Mouse (Mus musculus): ENCODE measurements around the gene Zfp512b. TPM values are rescaled to one million over a fixed set of nuclear protein-coding genes. Genes with fewer than 3 reads are reported as not detected.

The Zfp512b gene
- polyA plus RNA-seq (2015; fragmentation: Nextera tagmentation; extraction: Ambion mirVana) = 60.6 and 79.8 TPM in 2 replicates

GRCm38 (mm10) chr2:181592231-181593041 is at the start of gene Zfp512b:
TSS of gene Zfp512b (minus strand) at chr2:181592803.
- Histone ChIP-seq H3K27me3 (replicated peaks; ENCODE audit: control insufficient read depth, insufficient read depth, low read length) (no peaks in the 10 kb centered on the region), H3K27ac (ENCODE audit: low read length) (peak within 1 kb of the TSS; percentile 82), H3K9me3 (ENCODE audit: control insufficient read depth, low read length) (no peaks in the 10 kb centered on the region), H3K36me3 (ENCODE audit: control insufficient read depth, insufficient read depth) (peaks cover 14% of the 10 kb centered on the region), H3K4me3 (replicated peaks; ENCODE audit: low read length) (peak within 1 kb of the TSS; percentile 96), H3K4me1 (replicated peaks; ENCODE audit: control insufficient read depth, insufficient read depth, low read length) (peaks cover 23% of the 10 kb centered on the region), H3K9ac (replicated peaks; ENCODE audit: low read depth, low read length) (peak within 1 kb of the TSS; percentile 94), H3K4me2 (ENCODE audit: low read length) (peak within 1 kb of the TSS; percentile 62)
- ATAC-seq = peak; percentile 83
- WGBS = under 1% methylated on average over 80 of the region's 97 CpGs

DNA sequence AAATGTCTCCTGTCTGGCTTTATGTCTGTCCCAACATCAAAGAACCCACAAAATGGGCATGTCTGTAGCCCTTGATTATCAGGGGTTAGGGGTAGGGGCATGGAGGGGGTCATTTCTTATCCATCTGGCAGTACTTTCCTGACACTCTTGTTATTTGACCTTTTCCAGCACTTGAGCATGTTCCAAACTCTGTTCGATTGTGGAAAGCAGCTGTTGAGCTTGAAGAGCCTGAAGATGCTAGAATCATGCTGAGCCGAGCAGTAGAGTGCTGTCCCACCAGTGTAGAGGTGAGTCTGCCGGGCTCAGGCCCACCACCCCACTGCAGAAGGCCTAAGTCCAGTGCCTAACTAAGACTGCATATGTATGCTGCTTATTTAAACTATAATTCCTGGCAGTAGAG is 43.3 kb upstream of the Zfp512b start:
- no peak for ATAC-seq
- Histone ChIP-seq H3K9me3 (ENCODE audit: control insufficient read depth, low read length) (no peaks in the 10 kb centered on the region), H3K27ac (ENCODE audit: low read length) (no peak overlapping the region), H3K4me1 (replicated peaks; ENCODE audit: control insufficient read depth, insufficient read depth, low read length) (no peaks in the 10 kb centered on the region), H3K9ac (replicated peaks; ENCODE audit: low read depth, low read length) (no peak overlapping the region), H3K4me3 (replicated peaks; ENCODE audit: low read length) (no peak overlapping the region), H3K36me3 (ENCODE audit: control insufficient read depth, insufficient read depth) (peaks cover 36% of the 10 kb centered on the region), H3K4me2 (ENCODE audit: low read length) (no peak overlapping the region), H3K27me3 (replicated peaks; ENCODE audit: control insufficient read depth, insufficient read depth, low read length) (no peaks in the 10 kb centered on the region)
- 94% methylated on average over 3 of the region's 3 CpGs for WGBS

DNA sequence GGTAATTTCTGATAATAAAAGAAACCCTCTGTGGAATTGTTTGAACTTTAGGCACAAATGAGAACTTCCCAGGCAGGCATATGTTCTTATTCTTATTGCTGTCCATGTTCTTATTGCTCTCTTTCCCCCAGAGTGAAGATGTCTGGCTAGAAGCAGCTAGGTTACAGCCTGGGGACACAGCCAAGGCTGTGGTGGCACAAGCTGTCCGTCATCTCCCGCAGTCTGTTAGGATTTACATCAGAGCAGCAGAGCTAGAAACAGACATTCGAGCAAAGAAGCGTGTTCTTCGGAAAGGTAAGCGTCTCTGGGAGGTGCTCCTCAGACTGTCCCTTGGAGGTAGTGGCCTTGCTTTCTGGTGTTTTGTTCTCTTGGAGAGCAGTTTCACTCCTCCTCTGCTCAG is 40.0 kb upstream of the Zfp512b start:
- H3K9me3 ChIP-seq (ENCODE audit: control insufficient read depth, low read length) = no peaks in the 10 kb centered on the region
- ATAC-seq = no peak
- no peak overlapping the region for H3K4me3 ChIP-seq (replicated peaks; ENCODE audit: low read length)
- no peaks in the 10 kb centered on the region for H3K4me1 ChIP-seq (replicated peaks; ENCODE audit: control insufficient read depth, insufficient read depth, low read length)
- no peak overlapping the region for H3K27ac ChIP-seq (ENCODE audit: low read length)
- no peak overlapping the region for H3K9ac ChIP-seq (replicated peaks; ENCODE audit: low read depth, low read length)
- H3K4me2 ChIP-seq (ENCODE audit: low read length) = no peak overlapping the region
- peaks cover 29% of the 10 kb centered on the region for H3K36me3 ChIP-seq (ENCODE audit: control insufficient read depth, insufficient read depth)
- no peaks in the 10 kb centered on the region for H3K27me3 ChIP-seq (replicated peaks; ENCODE audit: control insufficient read depth, insufficient read depth, low read length)
- WGBS = 85% methylated on average over 6 of the region's 6 CpGs

- no peak for ATAC-seq
- Histone ChIP-seq H3K27ac (ENCODE audit: low read length) (no peak overlapping the region), H3K4me1 (replicated peaks; ENCODE audit: control insufficient read depth, insufficient read depth, low read length) (no peaks in the 10 kb centered on the region), H3K36me3 (ENCODE audit: control insufficient read depth, insufficient read depth) (peaks cover 17% of the 10 kb centered on the region), H3K4me3 (replicated peaks; ENCODE audit: low read length) (no peak overlapping the region), H3K9ac (replicated peaks; ENCODE audit: low read depth, low read length) (no peak overlapping the region), H3K9me3 (ENCODE audit: control insufficient read depth, low read length) (no peaks in the 10 kb centered on the region), H3K4me2 (ENCODE audit: low read length) (no peak overlapping the region), H3K27me3 (replicated peaks; ENCODE audit: control insufficient read depth, insufficient read depth, low read length) (no peaks in the 10 kb centered on the region)
Observed at GRCm38 (mm10) chr2:181628471-181628870, 35.9 kb upstream of the Zfp512b start.

DNA sequence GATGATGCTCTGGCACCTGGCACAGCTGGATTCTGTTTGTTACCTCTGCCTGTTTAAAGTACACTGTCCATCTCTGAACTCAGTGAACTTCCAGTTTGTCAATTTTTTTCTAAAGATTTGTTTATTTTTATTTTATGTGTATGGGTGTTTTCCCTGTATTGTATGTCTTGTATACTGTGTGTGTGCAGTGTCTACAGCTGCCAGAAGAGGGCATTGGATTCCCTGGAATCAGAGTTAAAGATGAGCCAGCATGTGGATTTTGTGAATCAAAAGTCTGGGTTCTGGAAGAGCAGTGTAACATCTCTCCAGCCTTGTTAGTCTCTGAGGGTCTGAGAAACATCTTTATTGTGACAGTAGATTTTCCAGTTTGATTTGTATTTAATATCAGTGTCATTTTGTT is 30.8 kb upstream of the Zfp512b start:
- Histone ChIP-seq H3K27ac (ENCODE audit: low read length) (no peak overlapping the region), H3K9me3 (ENCODE audit: control insufficient read depth, low read length) (no peaks in the 10 kb centered on the region), H3K4me1 (replicated peaks; ENCODE audit: control insufficient read depth, insufficient read depth, low read length) (no peaks in the 10 kb centered on the region), H3K9ac (replicated peaks; ENCODE audit: low read depth, low read length) (no peak overlapping the region), H3K27me3 (replicated peaks; ENCODE audit: control insufficient read depth, insufficient read depth, low read length) (no peaks in the 10 kb centered on the region), H3K4me3 (replicated peaks; ENCODE audit: low read length) (no peak overlapping the region), H3K36me3 (ENCODE audit: control insufficient read depth, insufficient read depth) (peaks cover 32% of the 10 kb centered on the region), H3K4me2 (ENCODE audit: low read length) (no peak overlapping the region)
- ATAC-seq = no peak

- Histone ChIP-seq H3K27ac (ENCODE audit: low read length) (no peak overlapping the region), H3K36me3 (ENCODE audit: control insufficient read depth, insufficient read depth) (peaks cover 23% of the 10 kb centered on the region), H3K27me3 (replicated peaks; ENCODE audit: control insufficient read depth, insufficient read depth, low read length) (no peaks in the 10 kb centered on the region), H3K4me2 (ENCODE audit: low read length) (no peak overlapping the region), H3K4me3 (replicated peaks; ENCODE audit: low read length) (no peak overlapping the region), H3K9me3 (ENCODE audit: control insufficient read depth, low read length) (no peaks in the 10 kb centered on the region), H3K9ac (replicated peaks; ENCODE audit: low read depth, low read length) (no peak overlapping the region), H3K4me1 (replicated peaks; ENCODE audit: control insufficient read depth, insufficient read depth, low read length) (no peaks in the 10 kb centered on the region)
- no peak for ATAC-seq
- WGBS = 87% methylated on average over 5 of the region's 5 CpGs
Observed at GRCm38 (mm10) chr2:181618761-181619495, 26.3 kb upstream of the Zfp512b start.

- Histone ChIP-seq H3K4me3 (replicated peaks; ENCODE audit: low read length) (no peak overlapping the region), H3K9ac (replicated peaks; ENCODE audit: low read depth, low read length) (no peak overlapping the region), H3K27me3 (replicated peaks; ENCODE audit: control insufficient read depth, insufficient read depth, low read length) (no peaks in the 10 kb centered on the region), H3K27ac (ENCODE audit: low read length) (no peak overlapping the region), H3K4me2 (ENCODE audit: low read length) (peak overlapping the region; percentile 66), H3K4me1 (replicated peaks; ENCODE audit: control insufficient read depth, insufficient read depth, low read length) (peaks cover 33% of the 10 kb centered on the region), H3K36me3 (ENCODE audit: control insufficient read depth, insufficient read depth) (no peaks in the 10 kb centered on the region), H3K9me3 (ENCODE audit: control insufficient read depth, low read length) (no peaks in the 10 kb centered on the region)
- 76% methylated on average over 4 of the region's 4 CpGs for WGBS
- no peak for ATAC-seq
Observed at GRCm38 (mm10) chr2:181602367-181602766, 9.8 kb upstream of the Zfp512b start.

- Histone ChIP-seq H3K4me3 (replicated peaks; ENCODE audit: low read length) (peak overlapping the region; percentile 97), H3K9ac (replicated peaks; ENCODE audit: low read depth, low read length) (peak overlapping the region; percentile 92), H3K27ac (ENCODE audit: low read length) (no peak overlapping the region), H3K36me3 (ENCODE audit: control insufficient read depth, insufficient read depth) (no peaks in the 10 kb centered on the region), H3K27me3 (replicated peaks; ENCODE audit: control insufficient read depth, insufficient read depth, low read length) (no peaks in the 10 kb centered on the region), H3K4me1 (replicated peaks; ENCODE audit: control insufficient read depth, insufficient read depth, low read length) (peaks cover 33% of the 10 kb centered on the region), H3K4me2 (ENCODE audit: low read length) (peak overlapping the region; percentile 66), H3K9me3 (ENCODE audit: control insufficient read depth, low read length) (no peaks in the 10 kb centered on the region)
- ATAC-seq = no peak
- WGBS = 28% methylated on average over 10 of the region's 10 CpGs
Observed at GRCm38 (mm10) chr2:181601751-181602145, 9.1 kb upstream of the Zfp512b start.

GRCm38 (mm10) chr2:181600828-181601750 is 8.5 kb upstream of the Zfp512b start:
- peak overlapping the region; percentile 97 for H3K4me3 ChIP-seq (replicated peaks; ENCODE audit: low read length)
- ATAC-seq = peak; percentile 95
- peak overlapping the region; percentile 82 for H3K27ac ChIP-seq (ENCODE audit: low read length)
- peaks cover 33% of the 10 kb centered on the region for H3K4me1 ChIP-seq (replicated peaks; ENCODE audit: control insufficient read depth, insufficient read depth, low read length)
- peak overlapping the region; percentile 92 for H3K9ac ChIP-seq (replicated peaks; ENCODE audit: low read depth, low read length)
- H3K9me3 ChIP-seq (ENCODE audit: control insufficient read depth, low read length) = no peaks in the 10 kb centered on the region
- 1% methylated on average over 57 of the region's 57 CpGs for WGBS
- H3K36me3 ChIP-seq (ENCODE audit: control insufficient read depth, insufficient read depth) = no peaks in the 10 kb centered on the region
- H3K27me3 ChIP-seq (replicated peaks; ENCODE audit: control insufficient read depth, insufficient read depth, low read length) = no peaks in the 10 kb centered on the region
- peak overlapping the region; percentile 66 for H3K4me2 ChIP-seq (ENCODE audit: low read length)
